Mouse (Mus musculus) granulocyte monocyte progenitor cell, adult 5-6 weeks (primary cell): ENCODE data around the gene Clmp. TPM values are rescaled to one million over a fixed set of nuclear protein-coding genes. Genes with fewer than 3 reads are reported as not detected.
"Not testable (repeated sequence)": the region's sequence is repeated elsewhere in the genome, so short reads cannot be mapped to it uniquely, and the experiment has no call there.

ENCODE experiments used
- ATAC-seq: replicated peaks from 2 replicates; pipeline ENCODE4 v1.8.0; 2016; ENCODE audit warnings: mild to moderate bottlenecking, moderate TSS enrichment, inconsistent platforms; ENCODE audit not compliant: poor library complexity, severe bottlenecking
- total RNA-seq, 2 experiments: library from RNA; stranded (forward) in 1 of 2; stranded (reverse) in 1 of 2; fragments of 200-712, 200-1000 nt in 1 of 2; fragments of >200 nt in 1 of 2; fragmentation: Nextera tagmentation in 1 of 2; gene quantifications; 2 replicates each; pipeline ENCODE4 v1.2.3; 2014 to 2017

The Clmp gene
- total RNA-seq, 2 experiments from 2014 or later = 0.52 TPM; not detected in 1

GRCm38 (mm10) chr9:40767946-40768345, 82.2 kb downstream of the Clmp start:
- ATAC-seq = no peak

DNA sequence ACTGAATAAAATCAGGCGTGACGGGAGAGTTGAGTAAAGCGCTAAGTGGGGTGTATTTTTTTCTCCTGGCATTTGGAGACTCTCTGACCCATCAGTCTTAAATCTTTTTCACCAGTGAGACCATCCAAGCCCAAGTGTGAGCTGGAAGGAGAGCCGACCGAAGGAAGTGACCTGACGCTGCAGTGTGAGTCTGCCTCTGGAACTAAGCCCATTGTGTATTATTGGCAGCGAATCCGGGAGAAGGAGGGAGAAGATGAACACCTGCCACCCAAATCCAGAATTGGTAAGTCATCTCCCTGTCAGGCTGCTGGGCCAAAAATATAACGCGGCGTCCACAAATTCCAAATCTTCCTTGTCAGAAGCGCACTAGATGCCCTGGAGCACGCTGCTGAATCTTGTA, 86.5 kb downstream of the Clmp start:
- ATAC-seq = no peak

DNA sequence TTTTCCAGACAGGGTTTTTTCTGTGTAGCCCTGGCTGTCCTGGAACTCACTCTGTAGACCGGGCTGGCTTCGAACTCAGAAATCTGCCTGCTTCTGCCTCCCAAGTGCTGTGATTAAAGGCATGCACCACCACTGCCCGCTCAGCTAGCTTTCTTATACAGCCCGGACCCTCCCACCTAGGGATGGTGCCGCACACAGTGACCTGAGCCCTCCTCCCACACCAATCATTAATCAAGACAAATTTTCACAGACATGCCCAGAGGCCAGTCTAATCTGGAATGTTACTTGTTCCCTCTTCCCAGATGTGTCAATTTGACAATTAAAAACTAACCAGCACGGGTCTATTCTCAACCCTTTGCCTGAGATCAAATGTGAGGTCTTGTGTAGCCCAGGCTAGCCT, 87.4 kb downstream of the Clmp start:
- not testable (repeated sequence) for ATAC-seq

DNA sequence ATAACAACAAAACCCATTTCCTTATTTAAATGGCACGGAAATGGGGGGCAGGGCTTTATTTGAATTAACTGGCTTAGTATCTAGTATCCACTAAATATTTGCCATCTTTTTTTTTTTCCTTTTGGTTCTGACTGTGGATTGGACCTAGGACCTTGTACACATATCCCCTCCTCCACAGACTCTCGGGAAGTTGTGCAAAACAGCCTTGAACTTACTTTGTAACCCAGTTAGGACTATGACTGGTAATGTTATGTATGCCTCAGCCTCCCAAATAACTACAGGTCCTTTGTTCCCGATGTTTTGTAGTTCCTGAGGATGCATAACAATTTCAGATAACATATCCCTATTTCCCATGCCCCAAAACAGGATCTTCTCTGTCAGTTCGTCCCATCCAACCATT, 88.1 kb downstream of the Clmp start:
- no peak for ATAC-seq

DNA sequence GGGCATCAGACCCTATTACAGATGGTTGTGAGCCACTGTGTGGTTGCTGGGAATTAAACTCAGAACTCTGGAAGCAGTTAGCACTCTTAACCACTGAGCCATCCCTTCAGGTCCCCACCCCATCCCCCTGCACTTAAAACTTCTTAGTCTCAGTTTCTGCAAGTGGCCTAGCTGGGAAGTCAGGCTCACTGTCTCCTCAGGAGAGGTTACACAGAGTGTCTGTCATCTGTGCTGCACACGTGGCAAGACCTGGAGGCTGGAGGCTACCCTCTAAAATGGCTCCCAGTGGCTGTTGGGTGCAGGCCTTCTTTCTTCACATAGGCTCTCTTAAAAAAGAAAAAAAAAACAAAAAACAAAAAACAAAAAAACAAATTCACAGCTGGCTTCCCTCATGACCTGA, 90.3 kb downstream of the Clmp start:
- no peak for ATAC-seq

- no peak for ATAC-seq
These were observed 90.9 kb downstream of the Clmp start for GRCm38 (mm10) chr9:40776459-40777248.

- no peak for ATAC-seq
These were observed 94.3 kb downstream of the Clmp start for GRCm38 (mm10) chr9:40780111-40780510.

DNA sequence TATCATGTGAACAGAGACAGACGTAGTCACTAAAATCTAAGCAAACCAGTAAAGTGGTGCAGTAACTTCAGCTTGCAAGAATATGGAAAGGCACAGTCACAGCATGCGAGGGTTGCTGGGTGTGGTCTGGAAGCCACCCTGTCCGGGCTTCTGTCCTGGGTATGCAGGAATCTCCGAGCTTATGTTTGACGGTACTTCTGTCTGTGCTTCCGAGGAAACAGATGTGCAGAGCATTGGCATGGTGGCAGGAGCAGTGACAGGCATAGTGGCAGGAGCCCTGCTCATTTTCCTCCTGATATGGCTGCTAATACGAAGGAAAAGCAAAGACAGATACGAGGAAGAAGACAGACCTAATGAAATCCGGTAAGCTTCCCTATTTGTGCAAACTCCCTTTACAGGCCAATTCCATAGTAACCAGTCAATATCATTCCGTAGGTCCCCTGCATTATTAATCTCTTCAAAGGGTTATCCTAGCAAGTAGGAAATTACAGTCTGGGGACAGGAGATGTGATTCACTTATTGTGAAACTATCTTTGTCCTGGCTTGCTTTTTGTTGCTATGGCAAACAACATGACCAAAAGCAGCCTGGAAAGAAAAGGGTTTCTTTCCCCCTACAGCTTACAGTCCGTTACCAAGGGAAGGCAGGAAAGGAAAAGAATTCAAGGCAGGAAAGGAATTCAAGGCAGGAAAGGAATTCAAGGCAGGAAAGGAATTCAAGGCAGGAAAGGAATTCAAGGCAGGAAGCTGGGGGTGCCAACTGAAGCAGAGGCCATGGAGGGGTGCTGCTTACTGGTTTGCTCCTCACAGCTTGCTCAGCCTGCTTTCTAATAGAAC, 95.3 kb downstream of the Clmp start:
- ATAC-seq = peak; percentile 14; the same call in 1 of the 2 replicates

DNA sequence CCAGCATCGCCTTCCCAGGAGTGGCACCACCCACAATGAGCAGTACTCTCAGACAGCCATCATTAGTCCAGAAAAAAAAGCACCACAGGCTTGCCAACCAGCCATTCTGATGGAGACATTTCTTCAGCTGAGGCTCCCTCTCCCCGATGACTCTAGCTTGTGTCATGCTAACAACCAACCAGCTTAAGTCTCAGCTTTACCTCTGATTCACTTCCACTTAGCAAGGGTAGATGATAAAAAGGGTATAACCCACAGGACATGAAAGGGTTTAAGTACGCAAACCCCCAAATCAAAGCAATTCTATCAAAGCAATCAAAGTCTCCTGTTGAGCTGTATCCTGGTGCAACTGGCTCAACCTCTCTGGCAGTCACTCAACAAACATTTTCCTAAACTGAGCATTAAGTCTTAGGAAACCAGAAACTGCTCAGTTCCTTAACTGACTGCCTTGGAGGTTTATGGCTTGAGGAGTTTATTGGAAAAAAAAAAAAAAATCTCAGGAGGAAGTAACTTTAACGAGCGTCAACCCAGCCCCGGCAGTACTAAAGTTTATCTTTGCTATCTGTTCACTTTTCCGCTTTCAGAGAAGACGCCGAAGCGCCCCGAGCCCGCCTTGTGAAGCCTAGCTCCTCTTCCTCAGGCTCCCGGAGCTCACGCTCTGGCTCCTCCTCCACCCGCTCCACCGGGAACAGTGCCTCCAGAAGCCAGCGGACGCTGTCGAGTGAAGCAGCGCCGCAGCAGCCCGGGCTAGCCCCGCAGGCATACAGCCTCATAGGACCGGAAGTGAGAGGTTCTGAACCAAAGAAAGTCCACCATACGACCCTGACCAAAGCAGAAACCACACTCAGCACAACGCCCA, 96.2 kb downstream of the Clmp start:
- peak; percentile 50 for ATAC-seq

DNA sequence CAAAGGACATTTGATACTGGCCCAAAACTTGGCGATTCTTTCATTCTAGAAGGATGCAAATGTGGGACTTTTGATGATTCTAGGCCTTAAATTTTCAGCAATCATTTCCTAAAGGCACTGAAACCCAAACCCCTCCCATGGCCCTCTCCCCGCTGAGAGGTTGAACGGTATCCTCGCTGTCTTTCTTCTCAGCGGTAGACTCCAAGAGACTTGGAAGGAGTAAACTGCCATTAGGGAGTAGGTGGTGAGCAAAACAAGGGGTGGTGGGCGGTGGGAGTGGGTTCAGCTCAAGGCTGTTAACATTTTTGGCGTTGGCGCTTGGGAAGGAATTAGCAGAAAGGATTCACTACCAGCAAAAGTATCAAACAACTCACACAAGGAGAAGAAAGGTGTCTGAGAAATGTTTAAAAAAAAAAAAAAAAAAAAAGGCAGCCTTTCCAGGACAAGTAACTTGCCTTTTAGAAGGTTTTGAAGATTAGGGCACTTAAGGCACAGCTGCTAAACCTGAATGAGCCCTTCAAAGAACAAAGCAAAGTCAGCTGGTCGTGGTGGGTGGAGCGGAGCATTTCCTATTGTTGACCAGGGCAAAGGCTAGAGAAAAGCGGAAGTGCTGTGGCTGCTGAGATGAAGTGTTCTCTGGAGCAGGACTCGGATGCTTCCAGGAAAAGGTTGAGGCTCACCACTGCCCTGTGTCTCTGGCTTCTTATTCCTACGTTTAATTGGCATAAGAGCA, 98.0 kb downstream of the Clmp start:
- ATAC-seq = peak; percentile 70

DNA sequence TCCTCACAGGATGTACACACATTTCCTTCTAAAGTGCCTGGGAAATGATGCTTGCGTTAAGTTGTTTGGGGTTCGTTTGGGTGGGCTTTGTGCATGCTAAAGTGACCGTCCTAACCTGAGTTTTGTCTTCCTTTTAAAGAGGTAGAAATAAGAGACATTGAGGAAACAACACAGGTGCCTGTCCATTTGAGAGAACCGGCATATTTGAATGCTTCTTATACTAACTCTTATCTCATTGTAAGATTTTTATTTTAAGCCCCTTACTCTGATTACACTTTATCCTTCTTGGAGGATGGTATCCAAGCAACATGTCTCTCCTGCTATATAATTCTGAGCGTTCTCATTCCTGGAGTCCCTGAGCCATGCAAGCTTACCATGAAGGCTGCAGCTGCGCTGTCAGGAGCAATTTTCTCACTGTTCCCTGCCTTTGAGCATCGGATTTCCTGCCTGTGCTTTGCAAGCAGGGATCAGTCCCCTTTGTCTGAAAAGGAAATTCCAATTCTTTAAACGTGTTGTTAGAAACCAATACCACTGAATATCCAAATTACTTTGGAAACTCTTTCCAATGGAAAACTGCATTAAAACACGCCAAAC, 98.7 kb downstream of the Clmp start:
- ATAC-seq = no peak

DNA sequence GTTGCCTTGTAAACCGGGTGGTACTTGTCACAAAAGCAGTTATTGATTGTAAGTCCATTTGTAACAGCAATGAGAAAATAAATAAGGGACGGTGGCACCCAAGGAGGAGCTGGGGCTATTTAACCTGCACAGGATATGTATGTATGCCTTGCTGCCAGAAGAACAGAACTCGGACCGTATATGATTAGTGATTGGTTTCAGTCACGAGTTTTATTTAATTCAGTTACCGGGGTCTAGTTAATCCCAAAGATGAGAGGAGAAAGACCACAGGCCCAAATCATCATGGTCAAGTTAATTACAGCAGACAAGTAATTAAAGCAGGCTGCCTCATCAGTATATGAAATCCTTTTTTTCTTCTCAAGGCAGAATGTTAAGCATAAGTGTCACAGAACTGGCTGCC, 99.7 kb downstream of the Clmp start:
- no peak for ATAC-seq

DNA sequence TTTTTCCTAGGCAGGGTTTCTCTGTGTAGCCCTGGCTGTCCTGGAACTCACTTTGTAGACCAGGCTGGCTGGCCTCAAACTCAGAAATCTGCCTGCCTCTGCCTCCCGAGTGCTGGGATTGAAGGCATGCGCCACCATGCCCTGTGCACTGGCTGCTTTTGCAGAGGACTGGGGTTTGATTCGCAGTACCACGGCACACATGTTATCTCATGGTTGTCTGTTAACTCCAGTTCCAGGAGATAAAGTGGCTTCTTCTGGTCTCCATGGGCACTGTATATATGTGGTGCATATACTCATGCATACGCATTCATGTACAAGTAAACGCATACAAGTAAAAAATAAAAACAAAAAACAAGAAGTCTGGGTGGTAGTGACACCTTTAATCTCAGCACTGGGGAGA, 101.1 kb downstream of the Clmp start:
- not testable (repeated sequence) for ATAC-seq

DNA sequence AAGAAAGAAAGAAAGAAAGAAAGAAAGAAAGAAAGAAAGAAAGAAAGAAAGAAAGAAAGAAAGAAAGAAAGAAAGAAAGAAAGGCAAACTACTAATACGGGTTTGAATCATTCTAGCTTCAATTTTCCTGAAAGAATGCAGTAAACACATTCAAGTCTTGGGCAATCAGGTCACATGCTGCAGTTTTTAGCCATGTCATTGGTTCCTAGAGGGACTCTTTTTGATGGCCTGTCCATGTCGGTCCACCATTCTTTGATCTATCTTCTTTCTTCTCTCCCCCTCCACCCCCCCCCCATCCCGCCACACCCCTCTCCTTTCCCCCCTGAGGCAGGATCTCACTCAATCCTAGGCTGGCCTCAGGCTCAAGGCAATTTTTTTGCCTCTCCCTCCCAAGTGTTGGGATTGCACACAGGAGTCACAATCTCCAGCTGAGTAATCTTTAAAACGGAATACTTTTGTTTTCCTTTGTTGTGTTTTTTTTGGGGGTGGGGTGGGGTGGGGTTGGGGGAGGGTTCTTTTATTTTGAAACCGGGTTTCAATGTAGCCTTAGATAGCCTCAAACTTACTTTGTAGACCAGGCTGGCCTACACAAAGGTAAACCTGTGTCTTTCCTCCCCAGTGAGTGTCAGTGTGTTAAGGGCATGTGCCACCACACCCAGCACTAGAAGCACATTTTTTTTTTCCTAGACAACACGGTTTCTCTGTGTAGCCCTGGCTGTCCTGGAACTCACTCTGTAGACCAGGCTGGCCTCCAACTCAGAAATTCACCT, 106.3 kb downstream of the Clmp start:
- no peak for ATAC-seq

GRCm38 (mm10) chr9:40793581-40793980, 107.8 kb downstream of the Clmp start:
- ATAC-seq = no peak

DNA sequence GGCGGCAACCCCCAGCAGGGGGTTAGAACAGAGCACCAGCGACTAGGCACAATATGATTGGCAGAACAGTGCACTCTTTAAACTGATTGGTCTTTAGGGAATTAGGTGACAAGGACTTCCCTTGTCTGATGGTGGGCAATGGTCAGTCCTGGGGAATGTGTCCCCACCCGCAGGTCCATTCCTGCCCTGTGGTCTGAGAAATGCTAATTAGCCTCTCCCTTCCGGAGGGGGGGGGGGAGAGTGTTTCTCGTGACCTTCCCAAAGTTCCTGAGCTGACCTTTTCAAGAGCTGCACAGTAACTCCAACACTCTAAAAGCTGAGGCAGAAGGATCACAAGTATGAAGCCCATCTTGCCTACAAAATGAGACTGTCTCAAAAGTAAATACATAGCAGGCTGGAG, 108.5 kb downstream of the Clmp start:
- ATAC-seq = no peak

DNA sequence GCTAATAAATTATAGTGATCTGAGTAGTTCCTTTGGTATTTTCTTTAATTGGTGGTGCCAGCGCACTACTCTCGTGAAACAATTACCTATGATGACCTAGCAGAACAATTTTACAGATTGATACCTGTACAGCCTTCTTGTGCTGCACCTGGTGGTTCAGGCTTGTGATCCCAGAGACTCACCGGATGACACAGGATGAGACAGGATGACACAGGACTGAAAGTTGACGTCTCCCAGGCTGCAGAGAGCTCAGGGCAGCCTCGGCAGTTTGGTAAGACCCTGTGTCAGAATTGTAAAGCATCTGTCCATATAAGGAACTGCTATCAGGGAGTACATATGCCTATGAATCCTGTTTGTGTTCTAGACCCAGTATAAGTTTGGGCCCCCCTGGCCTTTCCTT, 109.2 kb downstream of the Clmp start:
- no peak for ATAC-seq

GRCm38 (mm10) chr9:40795562-40795961, 109.8 kb downstream of the Clmp start:
- no peak for ATAC-seq

DNA sequence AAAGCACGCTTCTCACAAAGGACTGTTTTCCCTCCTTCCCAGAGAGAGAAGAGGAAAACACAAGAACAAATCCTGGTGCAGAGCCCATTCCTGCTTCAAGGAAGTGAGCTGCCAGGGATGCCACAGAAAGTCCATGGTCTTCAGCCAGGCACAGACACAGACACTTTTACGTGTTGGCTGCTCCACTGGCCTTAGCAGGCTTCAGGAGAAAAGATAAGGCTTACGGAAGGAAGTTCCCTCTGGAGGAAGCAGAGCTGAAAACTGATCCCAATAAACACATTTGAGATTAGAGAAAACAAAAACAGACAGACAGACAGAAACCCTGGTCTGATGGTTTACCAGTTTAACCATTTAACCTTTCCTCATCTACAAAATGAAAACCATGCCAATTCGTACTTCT, 110.3 kb downstream of the Clmp start:
- ATAC-seq = no peak
